Mouse (Mus musculus): Measurements from ENCODE around the gene Adcy6. TPM values are rescaled to one million over a fixed set of nuclear protein-coding genes. Genes with fewer than 3 reads are reported as not detected.

Adcy6 gene
- 46.7 and 46.8 TPM in 2 replicates for polyA plus RNA-seq (2016; fragmentation: Nextera tagmentation; extraction: Ambion mirVana)

DNA sequence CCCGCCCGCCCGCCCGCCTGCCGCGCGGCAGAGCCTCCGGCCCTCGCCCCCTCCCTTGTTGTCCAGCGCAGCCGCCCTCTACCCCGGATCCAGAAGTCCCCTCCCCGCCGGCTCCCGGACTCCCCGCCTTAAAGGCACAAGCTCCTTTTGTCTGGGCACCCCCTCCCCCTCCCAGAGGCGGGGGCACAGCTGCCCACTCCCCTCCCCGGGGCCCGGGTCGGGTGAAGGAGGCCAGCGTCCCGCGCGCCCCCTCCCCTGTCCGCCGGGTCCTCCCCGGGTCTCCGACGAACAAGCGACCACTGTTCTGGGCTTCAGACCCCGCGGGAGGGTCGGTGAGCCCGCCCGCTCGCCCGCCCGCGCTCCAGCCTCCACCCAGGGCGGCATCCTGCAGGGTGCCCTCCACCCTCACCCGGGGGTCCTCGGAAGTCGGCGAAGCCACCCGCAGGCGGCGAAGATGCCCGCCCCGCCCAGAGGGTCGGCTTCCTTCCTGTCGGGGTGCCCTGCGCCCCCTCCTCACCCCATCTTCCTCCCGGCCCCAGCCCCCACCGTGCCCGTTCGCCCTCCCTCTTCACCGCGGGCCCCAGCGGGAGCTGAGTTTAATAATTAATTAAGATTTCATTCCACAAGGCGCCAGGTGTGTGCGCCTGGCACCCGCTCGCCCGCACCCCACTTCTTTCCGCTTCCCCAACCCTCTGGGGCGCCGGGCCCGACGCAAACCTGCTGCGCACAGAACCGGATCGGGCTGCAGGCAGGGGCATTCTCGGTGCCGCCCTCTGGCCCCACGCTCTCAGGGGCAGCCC is at the start of gene Adcy6:
Gene Adcy6, minus strand, starts transcription at position 746 of the 800 bp plus-strand sequence.
- H3K9ac ChIP-seq, result peak within 1 kb of the TSS; percentile 100
- H3K4me3 ChIP-seq, result peak within 1 kb of the TSS; percentile 94
- H3K27ac ChIP-seq (ENCODE audit: poor library complexity, severe bottlenecking), result peak within 1 kb of the TSS; percentile 99
- peak; percentile 76 for ATAC-seq (ENCODE audit: insufficient number of reproducible peaks, low FRiP score)
- no peaks in the 10 kb centered on the region for H3K27me3 ChIP-seq (replicated peaks)
- H3K4me2 ChIP-seq, result peak within 1 kb of the TSS; percentile 91
- peaks cover 35% of the 10 kb centered on the region for H3K4me1 ChIP-seq (replicated peaks)
- under 1% methylated on average over 64 of the region's 75 CpGs for WGBS
- H3K36me3 ChIP-seq, result peaks cover 7% of the 10 kb centered on the region
- H3K9me3 ChIP-seq (replicated peaks), result no peaks in the 10 kb centered on the region

DNA sequence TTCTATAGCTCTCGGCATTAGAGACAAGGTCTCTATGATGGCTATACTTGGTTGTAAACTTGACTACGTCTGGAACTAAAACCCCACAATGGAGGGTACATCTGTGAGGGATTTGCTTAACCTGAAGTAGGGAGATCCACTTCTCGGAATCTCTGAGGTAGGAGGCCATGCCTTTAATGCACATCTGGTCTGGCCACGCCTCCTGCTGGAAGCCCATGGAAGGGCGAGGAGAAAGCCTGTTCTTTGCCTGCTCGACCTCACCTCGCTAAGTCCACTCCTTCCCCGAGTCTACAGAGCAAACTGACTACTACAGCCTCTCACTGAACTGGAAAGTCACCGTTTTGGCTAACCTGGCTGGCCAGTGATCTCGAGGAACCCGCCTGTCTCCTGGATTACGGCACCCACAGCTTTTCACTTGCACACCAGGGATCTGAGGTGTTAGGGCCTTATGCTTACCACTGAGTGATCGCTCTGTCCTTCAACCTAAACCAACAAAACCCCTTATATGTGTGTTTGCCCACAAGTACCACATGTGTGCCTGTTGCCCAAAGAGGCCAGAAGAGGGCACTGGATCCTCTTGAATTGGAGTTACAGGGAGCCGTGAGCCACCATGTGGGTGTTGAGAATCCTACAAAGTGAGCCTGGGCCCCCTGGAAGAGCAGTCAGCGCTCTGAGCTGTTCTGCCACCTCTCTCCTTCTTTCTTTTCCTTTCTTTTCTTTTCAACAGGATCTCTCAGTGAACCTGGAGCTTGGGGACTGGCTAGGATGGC is 47.3 kb upstream of the Adcy6 start:
- Histone ChIP-seq H3K4me2 (no peak overlapping the region), H3K27ac (ENCODE audit: poor library complexity, severe bottlenecking) (no peak overlapping the region), H3K4me3 (no peak overlapping the region), H3K27me3 (replicated peaks) (no peaks in the 10 kb centered on the region), H3K9me3 (replicated peaks) (no peaks in the 10 kb centered on the region), H3K4me1 (replicated peaks) (peaks cover 8% of the 10 kb centered on the region; the same call in 1 of the 2 replicates), H3K36me3 (peaks cover 81% of the 10 kb centered on the region), H3K9ac (no peak overlapping the region)
- WGBS, result 88% methylated on average over 15 of the region's 15 CpGs
- no peak for ATAC-seq (ENCODE audit: insufficient number of reproducible peaks, low FRiP score)

DNA sequence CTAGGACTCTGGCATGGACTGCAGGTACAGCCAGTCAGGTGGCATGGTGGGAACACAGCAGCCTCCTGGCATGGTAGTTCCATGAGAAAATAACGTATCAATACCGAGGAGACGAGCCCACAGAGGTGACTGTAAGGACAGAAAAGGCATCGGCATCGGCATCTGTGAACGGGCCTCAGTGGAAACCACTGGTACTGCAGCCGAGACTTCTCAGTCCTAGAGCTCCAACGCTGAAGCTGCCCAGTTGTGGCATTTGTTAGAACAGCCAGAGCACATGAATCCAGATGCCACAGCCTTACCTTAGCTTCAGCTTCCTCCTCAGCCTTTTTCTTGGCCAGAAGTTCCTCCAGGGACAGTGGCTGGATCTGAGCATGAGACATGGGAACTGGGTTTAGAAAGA is 42.3 kb upstream of the Adcy6 start:
- Histone ChIP-seq H3K4me2 (no peak overlapping the region), H3K4me3 (no peak overlapping the region), H3K9me3 (replicated peaks) (no peaks in the 10 kb centered on the region), H3K4me1 (replicated peaks) (no peaks in the 10 kb centered on the region), H3K27me3 (replicated peaks) (no peaks in the 10 kb centered on the region), H3K9ac (no peak overlapping the region), H3K27ac (ENCODE audit: poor library complexity, severe bottlenecking) (no peak overlapping the region), H3K36me3 (peaks cover 98% of the 10 kb centered on the region)
- no peak for ATAC-seq (ENCODE audit: insufficient number of reproducible peaks, low FRiP score)
- whole genome bisulfite sequencing, result 92% methylated on average over 8 of the region's 8 CpGs

DNA sequence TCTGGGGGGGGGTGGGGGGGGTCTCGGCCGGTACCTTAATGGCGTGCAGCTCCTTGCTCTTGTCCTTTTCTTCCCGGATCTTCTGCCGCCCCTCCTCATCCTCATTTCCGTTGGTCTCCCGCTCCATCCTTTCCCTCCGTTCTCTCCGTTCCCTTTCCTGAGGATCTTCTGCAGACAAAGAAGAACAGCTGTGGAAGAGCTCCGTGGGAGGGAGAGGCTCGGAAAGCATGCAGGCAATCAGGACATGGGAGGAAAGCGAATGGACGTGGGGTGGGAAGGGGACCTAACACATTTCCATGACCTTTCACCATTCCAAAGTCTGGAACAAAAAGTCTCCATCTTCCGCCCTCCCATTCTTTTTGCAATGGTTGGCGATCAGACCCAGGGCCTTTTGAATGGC is 41.6 kb upstream of the Adcy6 start:
- H3K27me3 ChIP-seq (replicated peaks), result no peaks in the 10 kb centered on the region
- no peak overlapping the region for H3K27ac ChIP-seq (ENCODE audit: poor library complexity, severe bottlenecking)
- H3K4me2 ChIP-seq, result no peak overlapping the region
- H3K4me1 ChIP-seq (replicated peaks), result no peaks in the 10 kb centered on the region
- peaks cover 98% of the 10 kb centered on the region for H3K36me3 ChIP-seq
- no peak for ATAC-seq (ENCODE audit: insufficient number of reproducible peaks, low FRiP score)
- no peak overlapping the region for H3K4me3 ChIP-seq
- H3K9ac ChIP-seq, result no peak overlapping the region
- no peaks in the 10 kb centered on the region for H3K9me3 ChIP-seq (replicated peaks)
- WGBS, result 93% methylated on average over 15 of the region's 15 CpGs

DNA sequence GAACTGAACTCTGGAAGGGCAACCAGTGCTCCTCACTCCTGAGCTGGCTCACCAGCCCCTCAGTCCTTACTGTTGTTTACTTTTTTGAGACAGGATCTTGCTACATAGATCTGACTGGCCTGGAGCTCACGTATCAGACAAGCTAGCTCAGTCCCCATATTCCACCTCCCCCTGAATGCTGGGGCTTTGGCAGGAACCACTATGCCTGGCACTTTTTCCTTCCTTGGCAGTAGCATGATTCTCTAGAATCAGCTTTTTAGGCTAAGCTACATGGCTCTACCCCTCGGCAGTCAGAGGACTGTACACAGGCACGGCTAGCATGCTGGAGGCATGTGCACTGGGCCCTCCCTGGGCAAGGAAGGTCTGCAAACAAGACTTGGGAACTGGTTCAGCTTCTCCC is 38.2 kb upstream of the Adcy6 start:
- no peak overlapping the region for H3K27ac ChIP-seq (ENCODE audit: poor library complexity, severe bottlenecking)
- H3K4me2 ChIP-seq, result no peak overlapping the region
- peaks cover 99% of the 10 kb centered on the region for H3K36me3 ChIP-seq
- no peak overlapping the region for H3K9ac ChIP-seq
- 91% methylated on average over 3 of the region's 3 CpGs for WGBS
- no peaks in the 10 kb centered on the region for H3K27me3 ChIP-seq (replicated peaks)
- no peaks in the 10 kb centered on the region for H3K9me3 ChIP-seq (replicated peaks)
- H3K4me3 ChIP-seq, result no peak overlapping the region
- H3K4me1 ChIP-seq (replicated peaks), result no peaks in the 10 kb centered on the region
- ATAC-seq (ENCODE audit: insufficient number of reproducible peaks, low FRiP score), result no peak

DNA sequence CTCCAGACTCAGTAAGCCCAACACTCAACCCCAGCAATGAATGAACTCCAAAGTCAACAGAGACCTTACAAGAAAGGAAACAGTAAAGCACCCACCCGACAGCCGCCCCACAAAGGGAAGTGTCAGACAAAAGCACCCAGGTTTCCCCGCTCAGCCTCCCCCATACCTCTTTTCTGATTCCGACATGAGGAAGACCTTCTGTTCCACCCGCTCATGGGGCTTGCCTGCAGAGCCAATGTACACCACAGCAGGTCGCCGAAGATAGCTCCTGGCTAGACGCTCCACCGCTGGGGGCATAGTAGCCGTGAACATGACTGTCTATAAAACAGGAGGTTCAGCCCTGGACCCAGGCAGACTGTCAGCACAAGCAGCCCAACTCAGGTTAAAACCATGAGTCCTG is 37.4 kb upstream of the Adcy6 start:
- no peaks in the 10 kb centered on the region for H3K27me3 ChIP-seq (replicated peaks)
- no peak overlapping the region for H3K4me2 ChIP-seq
- no peak overlapping the region for H3K27ac ChIP-seq (ENCODE audit: poor library complexity, severe bottlenecking)
- H3K4me1 ChIP-seq (replicated peaks), result no peaks in the 10 kb centered on the region
- WGBS, result 87% methylated on average over 10 of the region's 10 CpGs
- no peak for ATAC-seq (ENCODE audit: insufficient number of reproducible peaks, low FRiP score)
- H3K9me3 ChIP-seq (replicated peaks), result no peaks in the 10 kb centered on the region
- H3K4me3 ChIP-seq, result no peak overlapping the region
- no peak overlapping the region for H3K9ac ChIP-seq
- H3K36me3 ChIP-seq, result peaks cover 97% of the 10 kb centered on the region

DNA sequence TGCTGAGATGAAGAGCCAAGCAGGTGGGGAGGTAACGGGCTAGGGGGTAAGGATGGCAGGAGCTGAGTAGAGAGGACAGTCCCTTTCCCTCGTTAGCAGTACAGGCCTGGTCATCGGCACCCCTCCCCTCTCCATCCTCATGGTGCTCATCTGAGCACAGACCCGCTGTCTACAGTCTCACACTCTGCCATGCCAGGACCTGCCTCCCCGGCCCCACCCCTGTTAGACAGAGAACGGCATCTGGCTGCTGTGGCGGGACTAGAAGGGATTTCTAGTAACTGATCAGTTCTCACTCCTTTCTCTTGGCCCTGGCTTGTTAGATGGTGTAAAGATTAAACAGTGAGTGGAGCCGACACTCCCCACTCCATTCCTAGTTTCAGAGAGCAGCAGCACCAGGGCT is 36.9 kb upstream of the Adcy6 start:
- Histone ChIP-seq H3K27ac (ENCODE audit: poor library complexity, severe bottlenecking) (no peak overlapping the region), H3K27me3 (replicated peaks) (no peaks in the 10 kb centered on the region), H3K9ac (no peak overlapping the region), H3K36me3 (peaks cover 97% of the 10 kb centered on the region), H3K4me2 (no peak overlapping the region), H3K9me3 (replicated peaks) (no peaks in the 10 kb centered on the region), H3K4me1 (replicated peaks) (no peaks in the 10 kb centered on the region), H3K4me3 (no peak overlapping the region)
- WGBS, result 80% methylated on average over 8 of the region's 8 CpGs
- no peak for ATAC-seq (ENCODE audit: insufficient number of reproducible peaks, low FRiP score)

DNA sequence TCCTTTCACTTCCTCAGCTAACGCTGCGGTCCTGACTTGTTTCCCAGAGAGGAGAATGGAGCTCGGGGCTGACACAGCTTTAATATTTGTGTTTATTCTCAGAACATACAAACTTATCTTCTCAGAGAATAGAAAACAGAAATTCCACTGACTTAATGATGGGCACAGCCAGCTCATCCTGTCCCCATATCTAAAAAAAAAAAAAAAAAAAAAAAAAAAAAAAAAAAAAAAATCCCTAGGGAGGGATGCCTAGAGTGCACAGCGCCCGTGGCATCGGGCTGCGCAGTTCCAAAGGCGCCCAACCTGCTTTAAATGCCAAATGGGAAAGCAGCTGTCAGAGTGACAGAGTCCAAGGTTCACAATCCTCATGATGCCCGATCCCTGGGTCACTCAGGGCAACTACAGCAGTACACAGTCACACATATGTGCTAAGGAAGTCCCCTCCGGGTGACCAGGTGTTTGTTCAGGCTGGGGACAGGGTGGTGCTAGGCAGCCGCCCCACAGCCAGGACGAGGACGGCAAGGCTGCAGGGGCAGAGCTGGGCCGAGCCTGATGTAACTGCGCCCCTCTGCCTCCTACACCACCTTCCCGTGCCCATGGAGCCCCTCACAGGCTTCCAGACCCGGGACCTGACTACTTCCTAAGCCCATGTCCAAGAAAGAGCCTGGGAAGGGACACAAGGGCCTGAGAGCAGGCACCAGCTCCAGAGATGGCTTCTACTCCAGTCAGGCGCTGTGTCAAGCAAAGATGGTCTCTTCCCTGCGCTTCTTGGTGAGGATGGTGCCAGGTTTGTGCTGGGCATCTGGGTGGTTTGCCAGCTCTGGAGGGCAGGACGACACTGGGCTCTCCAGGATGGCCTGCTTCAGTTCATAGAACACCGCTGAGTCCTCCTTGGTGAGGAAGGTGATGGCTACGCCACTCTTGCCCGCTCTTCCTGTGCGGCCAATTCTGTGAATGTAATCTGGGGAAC is 35.5 kb upstream of the Adcy6 start:
- no peaks in the 10 kb centered on the region for H3K9me3 ChIP-seq (replicated peaks)
- H3K27me3 ChIP-seq (replicated peaks), result no peaks in the 10 kb centered on the region
- H3K4me3 ChIP-seq, result no peak overlapping the region
- 92% methylated on average over 24 of the region's 24 CpGs for WGBS
- no peaks in the 10 kb centered on the region for H3K4me1 ChIP-seq (replicated peaks)
- H3K9ac ChIP-seq, result no peak overlapping the region
- H3K36me3 ChIP-seq, result peaks cover 92% of the 10 kb centered on the region
- no peak for ATAC-seq (ENCODE audit: insufficient number of reproducible peaks, low FRiP score)
- no peak overlapping the region for H3K4me2 ChIP-seq
- H3K27ac ChIP-seq (ENCODE audit: poor library complexity, severe bottlenecking), result no peak overlapping the region

DNA sequence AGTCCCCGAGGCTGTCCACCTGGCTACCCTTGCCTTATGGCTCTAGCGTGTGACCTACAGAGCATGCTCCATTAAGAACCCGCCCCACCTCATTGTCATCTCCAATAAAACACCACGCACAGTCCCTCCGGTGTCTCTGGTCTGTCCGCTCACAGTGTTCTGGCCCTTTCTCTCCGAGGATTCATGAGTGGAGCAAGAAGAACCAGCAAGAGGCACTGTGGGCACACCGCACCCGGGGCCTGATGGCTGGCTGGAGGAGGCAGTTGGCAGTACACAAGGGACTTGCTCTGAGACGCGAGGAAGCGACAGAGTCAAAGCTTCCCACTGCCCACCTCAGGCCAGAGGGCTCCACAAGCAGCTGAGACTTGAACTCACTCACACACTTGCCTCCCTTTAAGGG is 34.5 kb upstream of the Adcy6 start:
- Histone ChIP-seq H3K4me3 (no peak overlapping the region), H3K4me1 (replicated peaks) (no peaks in the 10 kb centered on the region), H3K4me2 (no peak overlapping the region), H3K36me3 (peaks cover 85% of the 10 kb centered on the region), H3K27ac (ENCODE audit: poor library complexity, severe bottlenecking) (no peak overlapping the region), H3K27me3 (replicated peaks) (0 out of 2 replicates have a peak, but pooled peaks cover 3% of the 10 kb centered on the region), H3K9ac (no peak overlapping the region), H3K9me3 (replicated peaks) (no peaks in the 10 kb centered on the region)
- 87% methylated on average over 12 of the region's 12 CpGs for WGBS
- ATAC-seq (ENCODE audit: insufficient number of reproducible peaks, low FRiP score), result no peak

DNA sequence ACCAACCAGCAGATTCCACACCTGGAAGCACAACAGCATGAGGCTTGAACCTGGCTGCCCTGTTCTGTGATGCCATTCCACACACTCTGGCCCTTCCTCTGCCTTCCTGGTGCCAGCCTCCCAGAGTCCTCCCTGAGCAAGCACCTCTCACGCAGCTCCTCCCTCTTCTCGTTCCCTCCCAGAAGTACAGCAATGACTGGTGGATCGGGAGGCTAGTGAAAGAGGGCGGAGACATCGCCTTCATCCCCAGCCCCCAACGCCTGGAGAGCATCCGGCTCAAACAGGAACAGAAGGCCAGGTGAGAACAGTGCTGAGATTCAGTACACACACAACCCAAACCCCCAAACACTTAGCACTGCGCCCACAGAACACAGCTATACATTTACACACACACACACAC is 30.3 kb upstream of the Adcy6 start:
- Histone ChIP-seq H3K27ac (ENCODE audit: poor library complexity, severe bottlenecking) (no peak overlapping the region), H3K9ac (no peak overlapping the region), H3K4me1 (replicated peaks) (peaks cover 11% of the 10 kb centered on the region), H3K27me3 (replicated peaks) (peaks cover 34% of the 10 kb centered on the region), H3K9me3 (replicated peaks) (no peaks in the 10 kb centered on the region), H3K4me3 (no peak overlapping the region), H3K36me3 (peaks cover 43% of the 10 kb centered on the region), H3K4me2 (no peak overlapping the region)
- WGBS, result 34% methylated on average over 8 of the region's 8 CpGs
- ATAC-seq (ENCODE audit: insufficient number of reproducible peaks, low FRiP score), result no peak

DNA sequence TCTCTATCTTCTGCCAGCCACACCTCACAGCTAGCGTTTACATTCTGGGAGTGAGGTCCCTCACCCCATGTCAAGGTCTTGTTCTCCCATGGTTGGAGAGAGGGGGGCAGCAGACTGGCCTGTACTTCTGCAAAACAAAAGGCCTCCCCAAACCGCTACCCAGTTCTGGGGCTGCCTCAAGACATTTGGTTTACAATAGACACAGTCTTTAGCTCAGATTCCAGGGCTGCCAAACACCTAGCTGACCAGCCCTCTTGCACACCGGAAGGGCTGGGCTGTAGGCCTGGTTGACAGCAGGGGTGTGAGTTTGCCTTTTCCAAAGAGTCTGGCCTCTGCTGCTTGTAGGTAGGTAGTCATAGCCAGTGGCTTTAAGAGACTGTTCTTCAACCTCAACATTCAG is 27.3 kb upstream of the Adcy6 start:
- WGBS, result 60% methylated on average over 3 of the region's 3 CpGs

More for the DNA sequence above, 27.3 kb upstream of the Adcy6 start:
- Histone ChIP-seq H3K27ac (ENCODE audit: poor library complexity, severe bottlenecking) (no peak overlapping the region), H3K9ac (no peak overlapping the region), H3K27me3 (replicated peaks) (peaks cover 57% of the 10 kb centered on the region), H3K9me3 (replicated peaks) (no peaks in the 10 kb centered on the region), H3K36me3 (peaks cover 15% of the 10 kb centered on the region), H3K4me1 (replicated peaks) (peaks cover 35% of the 10 kb centered on the region), H3K4me3 (no peak overlapping the region), H3K4me2 (no peak overlapping the region)
- no peak for ATAC-seq (ENCODE audit: insufficient number of reproducible peaks, low FRiP score)

Data from heart, embryonic 12.5 days (tissue).